Mouse (Mus musculus): ENCODE measurements around the gene Nkapl. TPM values are rescaled to one million over a fixed set of nuclear protein-coding genes. Genes with fewer than 3 reads are reported as not detected.
"Not testable (repeated sequence)": the region's sequence is repeated elsewhere in the genome, so short reads cannot be mapped to it uniquely, and the experiment has no call there.

The Nkapl gene
- polyA plus RNA-seq (2015; fragmentation: Nextera tagmentation; extraction: Ambion mirVana), result 2.5 and 3.2 TPM in 2 replicates

- Histone ChIP-seq H3K9ac (ENCODE audit: low read depth, low read length) (peak within 1 kb of the TSS; percentile 83), H3K4me1 (ENCODE audit: control insufficient read depth, insufficient read depth, low read depth, low read length) (no peaks in the 10 kb centered on the region), H3K27me3 (replicated peaks; ENCODE audit: control insufficient read depth, insufficient read depth, low read length) (no peaks in the 10 kb centered on the region), H3K4me3 (ENCODE audit: low read length) (peak within 1 kb of the TSS; percentile 73), H3K27ac (ENCODE audit: low read depth, low read length) (peak within 1 kb of the TSS; percentile 77), H3K9me3 (ENCODE audit: control insufficient read depth, low read length) (no peaks in the 10 kb centered on the region), H3K36me3 (ENCODE audit: control insufficient read depth, insufficient read depth, low read length) (no peaks in the 10 kb centered on the region), H3K4me2 (ENCODE audit: low read length) (peak within 1 kb of the TSS; percentile 93)
- WGBS, result under 1% methylated on average over 54 of the region's 54 CpGs
- peak; percentile 100 for ATAC-seq
These were observed at the start of gene Nkapl for GRCm38 (mm10) chr13:21468061-21469019. Gene Nkapl (minus strand): TSS chr13:21468509.

DNA sequence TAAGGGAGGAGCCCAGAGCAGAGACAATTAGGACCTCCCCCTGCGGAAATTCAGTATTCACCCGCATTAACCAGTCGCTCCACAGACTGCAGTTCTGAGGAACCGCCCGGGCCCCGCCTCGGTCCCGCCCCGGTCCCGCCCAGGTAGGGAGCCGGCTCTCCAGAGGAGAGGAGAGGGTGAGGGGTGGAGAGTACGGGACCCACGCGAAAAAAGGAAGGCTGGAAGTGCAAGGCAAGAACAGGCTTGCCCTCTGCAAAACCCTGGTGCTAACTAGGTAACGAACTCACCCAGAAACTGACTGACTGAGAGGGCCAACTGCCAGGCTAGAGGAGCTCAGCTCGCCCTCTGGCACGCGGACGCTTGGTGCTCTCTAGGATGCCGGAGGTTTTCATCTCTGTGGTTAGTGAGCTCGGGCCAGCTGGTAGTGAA is 37.9 kb upstream of the Nkapl start:
- Histone ChIP-seq H3K9ac (ENCODE audit: low read depth, low read length) (peak overlapping the region; percentile 76), H3K4me3 (ENCODE audit: low read length) (peak overlapping the region; percentile 71), H3K4me1 (ENCODE audit: control insufficient read depth, insufficient read depth, low read depth, low read length) (no peaks in the 10 kb centered on the region; the same call in 1 of the 2 replicates), H3K9me3 (ENCODE audit: control insufficient read depth, low read length) (no peaks in the 10 kb centered on the region), H3K27ac (ENCODE audit: low read depth, low read length) (peak overlapping the region; percentile 88), H3K4me2 (ENCODE audit: low read length) (peak overlapping the region; percentile 63), H3K27me3 (replicated peaks; ENCODE audit: control insufficient read depth, insufficient read depth, low read length) (no peaks in the 10 kb centered on the region), H3K36me3 (ENCODE audit: control insufficient read depth, insufficient read depth, low read length) (no peaks in the 10 kb centered on the region)
- peak; percentile 100 for ATAC-seq
- WGBS, result under 1% methylated on average over 21 of the region's 21 CpGs

DNA sequence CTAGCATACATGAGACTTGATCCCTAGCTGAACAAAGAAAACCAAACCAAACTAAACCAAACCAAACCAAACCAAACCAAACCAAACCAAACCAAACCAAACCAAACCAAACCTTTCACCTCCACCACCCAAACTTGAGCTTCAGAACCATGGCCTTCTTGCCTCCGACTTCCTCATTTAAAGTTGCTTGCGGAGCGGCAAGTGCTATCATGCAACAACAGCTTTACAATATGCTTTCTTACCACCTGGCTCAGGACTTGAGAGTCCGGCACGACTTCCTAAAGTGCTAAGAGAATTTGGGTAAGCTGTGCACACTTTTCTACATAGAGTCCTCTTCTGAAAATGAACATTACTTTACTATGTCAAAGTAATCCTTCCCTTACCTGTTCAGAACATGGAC is 34.0 kb upstream of the Nkapl start:
- no peak overlapping the region for H3K4me2 ChIP-seq (ENCODE audit: low read length)
- WGBS, result 87% methylated on average over 5 of the region's 5 CpGs
- H3K9me3 ChIP-seq (ENCODE audit: control insufficient read depth, low read length), result no peaks in the 10 kb centered on the region
- no peak overlapping the region for H3K27ac ChIP-seq (ENCODE audit: low read depth, low read length)
- no peak for ATAC-seq
- no peaks in the 10 kb centered on the region for H3K27me3 ChIP-seq (replicated peaks; ENCODE audit: control insufficient read depth, insufficient read depth, low read length)
- H3K36me3 ChIP-seq (ENCODE audit: control insufficient read depth, insufficient read depth, low read length), result no peaks in the 10 kb centered on the region
- H3K4me3 ChIP-seq (ENCODE audit: low read length), result no peak overlapping the region
- no peak overlapping the region for H3K9ac ChIP-seq (ENCODE audit: low read depth, low read length)
- no peaks in the 10 kb centered on the region; the same call in 1 of the 2 replicates for H3K4me1 ChIP-seq (ENCODE audit: control insufficient read depth, insufficient read depth, low read depth, low read length)

GRCm38 (mm10) chr13:21501182-21501581 is 32.9 kb upstream of the Nkapl start, which contains the start of gene Gm11273:
Gene Gm11273 (minus strand): TSS chr13:21501418.
- not testable (repeated sequence) for H3K4me2 ChIP-seq (ENCODE audit: low read length); H3K27ac ChIP-seq (ENCODE audit: low read depth, low read length); ATAC-seq; H3K9ac ChIP-seq (ENCODE audit: low read depth, low read length); H3K27me3 ChIP-seq (replicated peaks; ENCODE audit: control insufficient read depth, insufficient read depth, low read length); H3K4me3 ChIP-seq (ENCODE audit: low read length); H3K36me3 ChIP-seq (ENCODE audit: control insufficient read depth, insufficient read depth, low read length); H3K4me1 ChIP-seq (ENCODE audit: control insufficient read depth, insufficient read depth, low read depth, low read length); H3K9me3 ChIP-seq (ENCODE audit: control insufficient read depth, low read length)
- 94% methylated on average over 17 of the region's 17 CpGs for WGBS

DNA sequence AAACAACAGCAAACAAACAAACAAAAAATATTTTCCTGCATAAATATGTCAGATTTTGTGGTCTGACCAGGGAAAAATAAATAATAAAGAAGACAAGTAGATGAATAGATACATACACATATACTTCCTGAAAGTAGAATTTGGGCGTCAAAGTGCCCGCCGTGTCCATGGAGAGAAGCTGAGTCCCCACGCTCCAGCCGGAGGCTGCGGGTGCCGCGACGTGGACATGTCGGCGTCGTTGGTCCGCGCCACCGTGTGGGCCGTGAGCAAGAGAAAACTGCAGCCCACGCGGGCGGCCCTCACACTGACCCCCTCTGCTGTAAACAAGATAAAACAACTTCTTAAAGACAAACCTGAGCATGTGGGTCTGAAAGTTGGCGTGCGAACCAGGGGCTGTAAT is 26.8 kb upstream of the Nkapl start, which contains the start of gene AK157302:
Gene AK157302, plus strand, starts transcription at position 144 of the 400 bp plus-strand sequence.
- Histone ChIP-seq H3K9ac (ENCODE audit: low read depth, low read length) (no peak within 1 kb of the TSS), H3K36me3 (ENCODE audit: control insufficient read depth, insufficient read depth, low read length) (no peaks in the 10 kb centered on the region), H3K27ac (ENCODE audit: low read depth, low read length) (no peak within 1 kb of the TSS), H3K4me3 (ENCODE audit: low read length) (no peak within 1 kb of the TSS), H3K4me2 (ENCODE audit: low read length) (no peak within 1 kb of the TSS), H3K4me1 (ENCODE audit: control insufficient read depth, insufficient read depth, low read depth, low read length) (no peaks in the 10 kb centered on the region), H3K9me3 (ENCODE audit: control insufficient read depth, low read length) (no peaks in the 10 kb centered on the region), H3K27me3 (replicated peaks; ENCODE audit: control insufficient read depth, insufficient read depth, low read length) (no peaks in the 10 kb centered on the region)
- 96% methylated on average over 21 of the region's 21 CpGs for WGBS
- no peak for ATAC-seq

- Histone ChIP-seq H3K36me3 (ENCODE audit: control insufficient read depth, insufficient read depth, low read length) (0 out of 2 replicates have a peak, but pooled peaks cover under 1% of the 10 kb centered on the region), H3K4me2 (ENCODE audit: low read length) (no peak overlapping the region), H3K9me3 (ENCODE audit: control insufficient read depth, low read length) (no peaks in the 10 kb centered on the region), H3K27ac (ENCODE audit: low read depth, low read length) (no peak overlapping the region), H3K4me1 (ENCODE audit: control insufficient read depth, insufficient read depth, low read depth, low read length) (no peaks in the 10 kb centered on the region), H3K4me3 (ENCODE audit: low read length) (no peak overlapping the region), H3K27me3 (replicated peaks; ENCODE audit: control insufficient read depth, insufficient read depth, low read length) (no peaks in the 10 kb centered on the region), H3K9ac (ENCODE audit: low read depth, low read length) (no peak overlapping the region)
- WGBS, result 97% methylated on average over 5 of the region's 5 CpGs
- ATAC-seq, result no peak
These were observed 24.5 kb upstream of the Nkapl start for GRCm38 (mm10) chr13:21492847-21493246.

DNA sequence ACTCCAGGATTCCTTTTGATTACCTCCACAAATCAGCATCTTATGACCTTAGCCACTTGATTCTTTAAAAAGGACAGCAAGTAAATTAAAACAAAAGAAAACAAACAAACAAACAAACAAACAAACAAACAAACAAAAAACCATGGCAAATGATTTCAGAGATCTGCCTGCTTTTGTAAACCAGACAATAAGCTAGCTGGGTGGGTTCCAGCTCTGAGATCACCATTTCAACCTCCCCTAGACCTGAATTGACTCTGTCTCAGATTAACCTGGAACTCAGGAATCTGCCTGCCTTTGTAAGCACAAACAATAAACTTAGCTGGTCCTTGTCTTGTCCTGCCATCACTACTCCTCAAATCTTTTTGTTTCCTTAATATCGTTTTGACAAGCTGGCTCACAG is 18.6 kb upstream of the Nkapl start:
- H3K4me1 ChIP-seq (ENCODE audit: control insufficient read depth, insufficient read depth, low read depth, low read length), result no peaks in the 10 kb centered on the region
- H3K27me3 ChIP-seq (replicated peaks; ENCODE audit: control insufficient read depth, insufficient read depth, low read length), result no peaks in the 10 kb centered on the region
- no peak for ATAC-seq

GRCm38 (mm10) chr13:21478759-21479670 is 10.7 kb upstream of the Nkapl start, which contains the start of the genes Zkscan4 and Gm10065:
Gene Zkscan4 (plus strand): TSS chr13:21478907.
Gene Gm10065 (minus strand): TSS chr13:21479441.
- not testable (repeated sequence) for H3K9me3 ChIP-seq (ENCODE audit: control insufficient read depth, low read length); H3K36me3 ChIP-seq (ENCODE audit: control insufficient read depth, insufficient read depth, low read length); H3K27me3 ChIP-seq (replicated peaks; ENCODE audit: control insufficient read depth, insufficient read depth, low read length)
- Histone ChIP-seq H3K4me3 (ENCODE audit: low read length) (peak within 1 kb of the TSS; percentile 63), H3K9ac (ENCODE audit: low read depth, low read length) (peak within 1 kb of the TSS; percentile 71), H3K4me1 (ENCODE audit: control insufficient read depth, insufficient read depth, low read depth, low read length) (peaks cover 13% of the 10 kb centered on the region), H3K27ac (ENCODE audit: low read depth, low read length) (peak within 1 kb of the TSS; percentile 83), H3K4me2 (ENCODE audit: low read length) (peak within 1 kb of the TSS; percentile 72)
- WGBS, result 3% methylated on average over 26 of the region's 31 CpGs
- ATAC-seq, result peak; percentile 95

More for the DNA sequence above, 18.6 kb upstream of the Nkapl start:
- no peak overlapping the region for H3K9ac ChIP-seq (ENCODE audit: low read depth, low read length)
- peaks cover 6% of the 10 kb centered on the region for H3K9me3 ChIP-seq (ENCODE audit: control insufficient read depth, low read length)
- peaks cover 20% of the 10 kb centered on the region for H3K36me3 ChIP-seq (ENCODE audit: control insufficient read depth, insufficient read depth, low read length)
- H3K4me2 ChIP-seq (ENCODE audit: low read length), result no peak overlapping the region
- no peak overlapping the region for H3K27ac ChIP-seq (ENCODE audit: low read depth, low read length)
- H3K4me3 ChIP-seq (ENCODE audit: low read length), result no peak overlapping the region
- WGBS, result 94% methylated on average over 1 of the region's 1 CpGs
